Comparison of ENCODE assay signal across 9 mouse cellular contexts in genomic region chr1:118976596-118976995, GRCm38 (mm10).
A peak's percentile ranks its signal among the peaks of the same experiment; 100 is the strongest.
DNase-seq lines count a peak whose midpoint lies in the region; ATAC-seq and TF ChIP-seq lines count a peak whose summit lies in the region.
"Had no signal": no experiment of that assay in that cellular context is flagged by ENCODE, and none has a peak within 500 bp of the region (broad histone marks: within the 10 kb centered on the region; RNA-seq: fewer than 3 reads in every experiment).

No protein-coding gene starts in this region.

- peaks cover 19% of the 10 kb centered on the region for H3K4me1 ChIP-seq in forebrain, embryonic 10.5 days
- no peaks in the 10 kb centered on the region; the same call in 1 of the 2 replicates for H3K4me1 ChIP-seq in forebrain, embryonic 11.5 days (replicated peaks; ENCODE audit: control insufficient read depth, insufficient read depth, low read length)
- H3K4me1 ChIP-seq in hindbrain, postnatal 0 days (ENCODE audit: insufficient read depth, low read length), result peaks cover 10% of the 10 kb centered on the region
- no peaks in the 10 kb centered on the region for H3K4me1 ChIP-seq in lung, adult 2 months (ENCODE audit: control insufficient read depth, insufficient read depth, low read length)
- peaks cover 21% of the 10 kb centered on the region for H3K4me1 ChIP-seq in stomach, embryonic 16.5 days (ENCODE audit: control insufficient read depth, insufficient read depth, low read length)

- H3K4me3 ChIP-seq in forebrain, embryonic 10.5 days, result no peak overlapping the region
- H3K4me3 ChIP-seq in forebrain, embryonic 11.5 days (ENCODE audit: low read depth, low read length), result no peak overlapping the region
- H3K4me3 ChIP-seq in hindbrain, postnatal 0 days (ENCODE audit: low read length), result no peak overlapping the region
- no peak overlapping the region for H3K4me3 ChIP-seq in lung, adult 2 months (replicated peaks; ENCODE audit: extremely low read depth, low read depth, low read length)
- no peak overlapping the region for H3K4me3 ChIP-seq in stomach, embryonic 16.5 days (replicated peaks; ENCODE audit: low read length)
- H3K4me3 ChIP-seq: neural tube, embryonic 12.5 days had no signal

- H3K27ac ChIP-seq in forebrain, embryonic 10.5 days, result peak overlapping the region; percentile 2; the same call in 1 of the 2 replicates
- no peak overlapping the region for H3K27ac ChIP-seq in forebrain, embryonic 11.5 days (ENCODE audit: low read depth, low read length)
- 0 out of 2 replicates have a peak overlapping the region, but pooled peaks have one; percentile 7 for H3K27ac ChIP-seq in hindbrain, postnatal 0 days
- peak overlapping the region; percentile 68; the same call in 1 of the 2 replicates for H3K27ac ChIP-seq in stomach, embryonic 16.5 days (ENCODE audit: low read length)
- H3K27ac ChIP-seq: neural tube, embryonic 12.5 days had no signal

- H3K9me3 ChIP-seq in forebrain, embryonic 10.5 days, result no peaks in the 10 kb centered on the region
- no peaks in the 10 kb centered on the region for H3K9me3 ChIP-seq in forebrain, embryonic 11.5 days (ENCODE audit: control insufficient read depth, low read length)
- H3K9me3 ChIP-seq in hindbrain, postnatal 0 days (ENCODE audit: low read length), result no peaks in the 10 kb centered on the region
- no peaks in the 10 kb centered on the region for H3K9me3 ChIP-seq in stomach, embryonic 16.5 days (replicated peaks; ENCODE audit: control insufficient read depth, low read length)
- H3K9me3 ChIP-seq: neural tube, embryonic 12.5 days had no signal

- no peak for TF ChIP-seq CTCF in hindbrain, postnatal 0 days (IDR thresholded peaks at IDR 0.05; ENCODE audit: low read depth)
- no peak for TF ChIP-seq CTCF in lung, adult 2 months (IDR thresholded peaks at IDR 0.05; ENCODE audit: insufficient read depth, low read length)

- H3K27me3 ChIP-seq in forebrain, embryonic 10.5 days (ENCODE audit: poor library complexity, severe bottlenecking), result no peaks in the 10 kb centered on the region
- no peaks in the 10 kb centered on the region for H3K27me3 ChIP-seq in forebrain, embryonic 11.5 days (ENCODE audit: control insufficient read depth, insufficient read depth, low read length)
- no peaks in the 10 kb centered on the region for H3K27me3 ChIP-seq in hindbrain, postnatal 0 days (ENCODE audit: insufficient read depth, low read length)
- H3K27me3 ChIP-seq in stomach, embryonic 16.5 days (ENCODE audit: control insufficient read depth, insufficient read depth, low read length), result no peaks in the 10 kb centered on the region
- H3K27me3 ChIP-seq: neural tube, embryonic 12.5 days had no signal

- WGBS in forebrain, embryonic 10.5 days, result 86% methylated on average over 9 of the region's 9 CpGs
- 89% methylated on average over 9 of the region's 9 CpGs for WGBS in forebrain, embryonic 11.5 days
- WGBS in hindbrain, postnatal 0 days, result 28% methylated on average over 9 of the region's 9 CpGs
- 38% methylated on average over 9 of the region's 9 CpGs for WGBS in lung, adult 2 months
- WGBS in stomach, embryonic 16.5 days, result 34% methylated on average over 9 of the region's 9 CpGs

- H3K36me3 ChIP-seq in forebrain, embryonic 10.5 days (replicated peaks), result peaks cover 72% of the 10 kb centered on the region
- no peaks in the 10 kb centered on the region; the same call in none of the 2 replicates for H3K36me3 ChIP-seq in forebrain, embryonic 11.5 days (ENCODE audit: control insufficient read depth, insufficient read depth, low read length)
- no peaks in the 10 kb centered on the region for H3K36me3 ChIP-seq in hindbrain, postnatal 0 days (ENCODE audit: insufficient read depth, low read length)
- peaks cover 5% of the 10 kb centered on the region; the same call in 1 of the 2 replicates for H3K36me3 ChIP-seq in stomach, embryonic 16.5 days (ENCODE audit: control insufficient read depth, insufficient read depth, low read length)

- no peak overlapping the region for H3K4me2 ChIP-seq in forebrain, embryonic 11.5 days (ENCODE audit: low read depth, low read length, severe bottlenecking)
- H3K4me2 ChIP-seq in hindbrain, postnatal 0 days (ENCODE audit: low read depth, low read length), result no peak overlapping the region
- no peak overlapping the region for H3K4me2 ChIP-seq in stomach, embryonic 16.5 days (ENCODE audit: low read depth, low read length)
- H3K4me2 ChIP-seq: neural tube, embryonic 12.5 days had no signal

- TF ChIP-seq POLR2A in lung, adult 2 months (IDR thresholded peaks at IDR 0.05; ENCODE audit: borderline replicate concordance, extremely low read depth, low read depth, low read length), result no peak

- ATAC-seq in forebrain, embryonic 11.5 days (replicated peaks; ENCODE audit: low FRiP score), result no peak
- peak; percentile 61 for ATAC-seq in hindbrain, postnatal 0 days
- peak; percentile 87 for ATAC-seq in stomach, embryonic 16.5 days (ENCODE audit: insufficient read depth, low FRiP score)

- no peak for DNase-seq in forebrain, embryonic 10.5 days (ENCODE audit: extremely low spot score, low spot score)
- no peak for DNase-seq in forebrain, embryonic 11.5 days (ENCODE audit: low spot score)
- DNase-seq in adrenal gland, adult (ENCODE audit: inconsistent age in 2 of 2, low spot score in 1 of 2), result peak; percentile 95 to 96
- DNase-seq in frontal cortex, postnatal 14 days (ENCODE audit: low spot score in 2 of 2), result peak; percentile 15 to 22
- DNase-seq in hindbrain, postnatal 0 days (ENCODE audit: low spot score), result peak; percentile 76
- peak; percentile 34 for DNase-seq in lung, adult 2 months
- DNase-seq in thymus, postnatal 0 days (ENCODE audit: low spot score), result no peak

- no peak overlapping the region for H3K9ac ChIP-seq in forebrain, embryonic 11.5 days (ENCODE audit: low read length)
- no peak overlapping the region for H3K9ac ChIP-seq in hindbrain, postnatal 0 days (replicated peaks; ENCODE audit: low read length)
- H3K9ac ChIP-seq in stomach, embryonic 16.5 days (ENCODE audit: low read length), result no peak overlapping the region
- H3K9ac ChIP-seq: neural tube, embryonic 12.5 days had no signal

Comparison
In these comparisons a context has a peak if more than half of its experiments do, and no peak if none do; other contexts are left out.
1. DNase-seq: peak in adrenal gland, adult (2 of 2), frontal cortex, postnatal 14 days (2 of 2), hindbrain, postnatal 0 days (single experiment) and lung, adult 2 months (single experiment); none in forebrain, embryonic 10.5 days (single experiment), forebrain, embryonic 11.5 days (single experiment) and thymus, postnatal 0 days (single experiment).